Mouse (Mus musculus) myocyte (in vitro differentiated cells): ENCODE data around the gene Pou5f1. TPM values are rescaled to one million over a fixed set of nuclear protein-coding genes. Genes with fewer than 3 reads are reported as not detected.
"Not testable (repeated sequence)": the region's sequence is repeated elsewhere in the genome, so short reads cannot be mapped to it uniquely, and the experiment has no call there.

Experiments used
- H3K27me3 ChIP-seq: one replicate; pipeline ENCODE4 v1.6.1; 2011; ENCODE audit not compliant: control insufficient read depth, insufficient read depth, insufficient read length
- H3K36me3 ChIP-seq: one replicate; pipeline ENCODE4 v1.6.1; 2011; ENCODE audit not compliant: control insufficient read depth, insufficient read depth
- H3K4me2 ChIP-seq: one replicate; pipeline ENCODE4 v1.6.1; 2011; ENCODE audit warnings: low read depth, control low read depth
- H3K4me3 ChIP-seq: one replicate; pipeline ENCODE4 v1.5.1; 2011; ENCODE audit warnings: mild to moderate bottlenecking, control low read depth, moderate library complexity
- H3K79me2 ChIP-seq: one replicate; pipeline ENCODE4 v1.6.1; 2011; ENCODE audit not compliant: control insufficient read depth, insufficient read depth
- H3ac ChIP-seq: one replicate; pipeline ENCODE4 v1.6.1; 2011; ENCODE audit not compliant: control insufficient read depth, insufficient read length
- CEBPB ChIP-seq: IDR thresholded peaks from 2 replicates; pipeline ENCODE4 v1.6.1; 2011; ENCODE audit warnings: mild to moderate bottlenecking, moderate library complexity; ENCODE audit not compliant: poor library complexity, insufficient read depth, severe bottlenecking
- MAX ChIP-seq: IDR thresholded peaks from one replicate; pipeline ENCODE4 v1.6.1; 2011; ENCODE audit warnings: low read depth, mild to moderate bottlenecking, control low read depth
- MYOG ChIP-seq, 3 experiments: IDR thresholded peaks; one replicate each; pipeline ENCODE4 v1.6.1; 2011; ENCODE audit warnings: control low read depth in 2 of 3, low read depth in 2 of 3, mild to moderate bottlenecking in 2 of 3; ENCODE audit not compliant: insufficient read length in 2 of 3, control insufficient read depth in 1 of 3, insufficient read depth in 1 of 3
- POLR2A ChIP-seq: IDR thresholded peaks from one replicate; pipeline ENCODE4 v1.6.1; 2011; ENCODE audit warnings: low read depth, mild to moderate bottlenecking, control low read depth, moderate library complexity; ENCODE audit not compliant: insufficient read length
- POLR2AphosphoS2 ChIP-seq: IDR thresholded peaks from one replicate; pipeline ENCODE4 v1.6.1; 2011; ENCODE audit warnings: low read depth, control low read depth; ENCODE audit not compliant: insufficient read length
- REST ChIP-seq: IDR thresholded peaks from one replicate; pipeline ENCODE4 v1.6.1; 2011; ENCODE audit warnings: mild to moderate bottlenecking, control low read depth, moderate library complexity; ENCODE audit not compliant: insufficient read depth, insufficient read length
- SRF ChIP-seq: IDR thresholded peaks from one replicate; pipeline ENCODE4 v1.6.1; 2011; ENCODE audit warnings: low read depth; ENCODE audit not compliant: control insufficient read depth, insufficient read length
- TCF12 ChIP-seq: IDR thresholded peaks from one replicate; pipeline ENCODE4 v1.6.1; 2011; ENCODE audit warnings: mild to moderate bottlenecking, control low read depth; ENCODE audit not compliant: poor library complexity, insufficient read depth, severe bottlenecking
- TCF3 ChIP-seq: IDR thresholded peaks from one replicate; pipeline ENCODE4 v1.6.1; 2011; ENCODE audit warnings: low read depth, control low read depth; ENCODE audit not compliant: insufficient read length
- polyA plus RNA-seq: library from polyadenylated mRNA; unstranded; fragments of >200 nt; fragmentation: generic; extraction: Trizol; gene quantifications from one replicate; pipeline ENCODE4 v1.2.1, GENCODE M21; 2012; ENCODE audit warnings: missing spikeins

The Pou5f1 gene
- polyA plus RNA-seq, result not detected

DNA sequence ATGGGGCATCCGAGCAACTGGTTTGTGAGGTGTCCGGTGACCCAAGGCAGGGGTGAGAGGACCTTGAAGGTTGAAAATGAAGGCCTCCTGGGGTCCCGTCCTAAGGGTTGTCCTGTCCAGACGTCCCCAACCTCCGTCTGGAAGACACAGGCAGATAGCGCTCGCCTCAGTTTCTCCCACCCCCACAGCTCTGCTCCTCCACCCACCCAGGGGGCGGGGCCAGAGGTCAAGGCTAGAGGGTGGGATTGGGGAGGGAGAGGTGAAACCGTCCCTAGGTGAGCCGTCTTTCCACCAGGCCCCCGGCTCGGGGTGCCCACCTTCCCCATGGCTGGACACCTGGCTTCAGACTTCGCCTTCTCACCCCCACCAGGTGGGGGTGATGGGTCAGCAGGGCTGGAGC, at the start of gene Pou5f1:
TSS of gene Pou5f1 (plus strand) at position 243 of the 400 bp plus-strand sequence.
- Histone ChIP-seq H3K27me3 (peaks cover 7% of the 10 kb centered on the region), H3K4me2 (no peak within 1 kb of the TSS), H3ac (no peak within 1 kb of the TSS), H3K79me2 (no peaks in the 10 kb centered on the region), H3K4me3 (no peak within 1 kb of the TSS), H3K36me3 (no peaks in the 10 kb centered on the region)
- TF ChIP-seq TCF3, result no peak
- no peak for TF ChIP-seq SRF
- no peak for TF ChIP-seq TCF12
- no peak for TF ChIP-seq POLR2AphosphoS2

DNA sequence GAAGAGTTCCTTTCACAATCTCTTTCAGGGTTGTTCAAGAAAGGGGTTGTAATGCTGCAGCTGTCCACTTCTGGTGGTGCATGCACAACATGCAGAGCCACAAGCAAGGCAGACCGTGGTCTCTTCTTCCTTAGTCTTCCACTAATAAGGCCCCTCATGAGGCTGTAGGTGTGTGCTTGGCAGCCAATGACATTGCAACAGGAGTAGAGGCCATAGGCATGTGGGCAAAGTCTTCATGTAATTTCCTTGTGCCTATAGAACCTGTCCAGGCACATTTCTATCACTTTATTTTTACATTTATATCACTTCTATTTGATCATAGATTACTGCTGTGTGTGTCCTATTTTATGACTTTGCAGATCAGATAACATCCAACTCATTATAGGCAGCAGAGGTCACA, 47.6 kb upstream of the Pou5f1 start:
- H3K79me2 ChIP-seq, H3K4me3 ChIP-seq, H3ac ChIP-seq, H3K36me3 ChIP-seq, H3K27me3 ChIP-seq, H3K4me2 ChIP-seq: not testable (repeated sequence)

DNA sequence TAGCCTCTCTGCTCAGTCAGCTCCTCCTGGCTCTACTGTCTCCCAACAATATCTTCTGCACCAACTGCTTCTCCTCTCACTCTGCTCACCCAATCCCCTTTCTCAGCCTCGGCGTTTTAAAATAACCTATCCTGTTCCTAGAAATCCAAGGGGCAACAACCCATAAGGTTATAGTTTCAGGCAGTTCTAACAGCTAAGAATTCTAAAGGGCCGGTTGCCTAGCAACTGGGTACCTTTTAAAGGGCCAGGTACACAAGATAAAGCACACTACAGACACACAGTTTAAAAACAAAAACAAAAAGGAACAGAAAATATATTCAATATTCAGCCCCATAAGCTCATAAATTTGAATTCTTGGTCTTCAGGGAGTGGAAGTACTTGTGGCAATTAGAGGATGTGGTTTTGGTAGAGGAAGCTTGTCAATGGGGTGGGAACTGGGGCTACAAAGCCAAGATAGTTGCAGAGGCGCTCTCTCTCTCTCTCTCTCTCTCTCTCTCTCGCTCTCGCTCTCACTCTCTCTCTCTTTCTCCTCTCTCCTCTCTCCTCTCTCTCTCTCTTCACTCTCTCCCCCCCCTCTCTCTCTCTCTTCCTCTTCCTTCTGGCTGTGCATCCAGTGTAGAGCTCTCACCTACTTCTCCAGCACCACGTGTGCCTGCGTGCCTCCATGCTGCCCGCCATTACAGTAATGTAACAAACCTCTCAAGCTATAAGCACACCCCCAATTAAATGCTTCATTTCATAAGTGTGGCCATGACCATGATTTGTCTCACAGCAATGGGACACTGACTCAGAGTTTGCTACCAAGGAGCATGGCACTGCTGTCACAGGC, 45.1 kb upstream of the Pou5f1 start:
- H3ac ChIP-seq, H3K79me2 ChIP-seq, H3K27me3 ChIP-seq, H3K4me3 ChIP-seq, H3K36me3 ChIP-seq, H3K4me2 ChIP-seq: not testable (repeated sequence)

DNA sequence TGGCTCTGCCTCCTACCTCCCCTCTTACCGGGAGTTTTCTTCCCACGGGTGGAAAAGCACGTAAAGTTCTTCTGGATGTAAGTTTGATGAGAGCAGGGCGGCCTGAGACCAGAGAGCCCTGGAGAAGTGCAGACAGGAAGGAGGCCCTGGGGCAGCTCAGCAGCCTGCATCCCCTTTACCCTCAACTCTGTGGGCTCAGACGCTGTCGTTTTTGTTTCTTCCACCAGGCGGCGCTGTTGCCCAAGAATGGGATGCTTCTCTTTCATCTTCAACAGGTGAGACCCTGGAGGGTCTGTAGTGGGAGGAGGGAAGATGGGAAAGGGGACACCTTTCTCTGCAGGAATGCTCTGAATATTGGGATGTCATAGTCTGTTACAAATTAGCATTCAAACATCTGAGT, 40.2 kb upstream of the Pou5f1 start:
- not testable (repeated sequence) for H3K79me2 ChIP-seq, H3K4me3 ChIP-seq, H3K4me2 ChIP-seq, H3K36me3 ChIP-seq, H3ac ChIP-seq
- H3K27me3 ChIP-seq, result peaks cover 11% of the 10 kb centered on the region

DNA sequence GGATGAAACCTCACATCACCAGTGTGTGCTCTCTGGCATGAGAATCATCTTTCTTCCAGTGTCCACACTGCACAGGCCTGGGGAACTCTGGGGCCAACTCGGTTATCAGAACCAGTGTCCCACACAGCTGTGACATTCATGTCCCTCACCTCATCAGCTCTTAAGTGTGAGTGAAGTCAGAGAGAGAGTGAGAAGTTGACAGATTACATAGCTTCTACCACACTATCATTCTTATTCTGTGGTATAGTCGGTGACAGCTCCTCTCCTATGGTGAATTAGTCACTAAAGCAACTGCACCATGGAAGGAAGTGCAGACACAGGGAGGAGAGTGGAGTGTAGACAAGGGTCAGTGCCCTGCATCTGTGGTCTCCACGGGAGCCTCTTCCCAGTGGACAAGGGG, 36.9 kb upstream of the Pou5f1 start:
- H3K27me3 ChIP-seq, result peaks cover 16% of the 10 kb centered on the region
- H3ac ChIP-seq, H3K4me2 ChIP-seq: not testable (repeated sequence)

DNA sequence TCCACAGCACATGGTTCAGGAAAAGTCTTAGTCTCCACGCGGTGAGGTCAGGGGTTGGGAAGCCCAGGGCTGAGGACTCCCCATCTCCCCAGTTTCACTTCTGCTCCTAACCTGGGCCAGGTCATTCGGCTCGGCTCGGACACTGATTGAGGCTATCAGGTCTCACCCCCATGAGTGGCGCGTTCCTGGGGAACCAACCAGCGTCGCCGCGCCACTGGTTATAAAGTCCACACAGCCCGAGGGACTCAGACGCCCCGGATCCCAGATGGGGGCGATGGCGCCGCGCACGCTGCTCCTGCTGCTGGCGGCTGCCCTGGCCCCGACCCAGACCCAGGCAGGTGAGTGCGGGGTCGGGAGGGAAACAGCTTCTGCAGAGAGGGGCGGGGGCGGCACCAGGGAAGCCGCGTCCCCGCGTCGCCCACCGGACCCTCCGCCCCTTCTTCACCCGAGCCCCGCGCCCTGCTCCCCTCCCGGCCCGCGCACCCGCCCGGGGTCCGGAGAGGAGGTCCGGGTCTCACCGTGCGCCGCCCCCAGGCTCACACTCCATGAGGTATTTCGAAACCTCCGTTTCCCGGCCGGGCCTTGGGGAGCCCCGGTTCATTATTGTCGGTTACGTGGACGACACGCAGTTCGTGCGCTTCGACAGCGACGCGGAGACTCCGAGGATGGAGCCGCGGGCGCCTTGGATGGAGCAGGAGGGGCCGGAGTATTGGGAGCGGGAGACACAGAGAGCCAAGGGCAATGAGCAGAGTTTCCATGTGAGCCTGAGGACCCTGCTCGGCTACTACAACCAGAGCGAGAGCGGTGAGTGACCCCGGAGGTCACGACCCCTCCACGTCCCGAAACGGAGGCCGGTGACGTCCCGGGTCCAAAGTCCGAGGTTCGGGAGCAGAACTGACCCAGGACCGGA, 35.7 kb upstream of the Pou5f1 start, which contains the start of gene H2-Q10:
TSS of gene H2-Q10 (plus strand) at position 248 of the 910 bp plus-strand sequence.
- Histone ChIP-seq H3K4me2 (peak within 1 kb of the TSS; percentile 24), H3K27me3 (peaks cover 16% of the 10 kb centered on the region), H3ac (no peak within 1 kb of the TSS), H3K36me3 (no peaks in the 10 kb centered on the region), H3K79me2 (no peaks in the 10 kb centered on the region), H3K4me3 (no peak within 1 kb of the TSS)
- TF ChIP-seq TCF3, result no peak
- TF ChIP-seq POLR2A, result no peak
- TF ChIP-seq SRF, result no peak
- no peak for TF ChIP-seq CEBPB
- TF ChIP-seq REST, result no peak

More for the DNA sequence above, 36.9 kb upstream of the Pou5f1 start:
- not testable (repeated sequence) for H3K79me2 ChIP-seq, H3K36me3 ChIP-seq, H3K4me3 ChIP-seq

DNA sequence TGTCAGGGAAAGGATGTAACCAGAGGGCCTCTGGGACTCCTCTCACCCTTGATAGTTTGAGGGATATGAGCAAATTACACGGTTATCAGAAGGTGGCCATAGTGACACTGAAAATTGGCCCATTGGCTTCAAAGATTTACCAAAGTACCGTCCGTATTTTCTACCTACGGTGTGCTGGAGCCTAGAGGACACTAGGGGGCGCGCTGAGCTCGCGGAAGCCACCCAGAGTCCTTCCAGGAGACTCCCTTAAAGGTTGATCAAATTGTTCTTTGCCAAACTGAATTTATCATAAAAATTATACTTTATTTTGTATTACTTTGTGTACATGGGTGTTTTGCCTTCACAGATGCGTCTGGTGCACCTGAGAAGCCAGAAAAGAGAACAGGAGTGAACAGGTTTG, 21.8 kb upstream of the Pou5f1 start:
- Histone ChIP-seq H3K4me3 (no peak overlapping the region), H3K36me3 (no peaks in the 10 kb centered on the region), H3K79me2 (no peaks in the 10 kb centered on the region), H3K4me2 (no peak overlapping the region), H3K27me3 (no peaks in the 10 kb centered on the region), H3ac (no peak overlapping the region)
- TF ChIP-seq CEBPB, result no peak
- no peak for TF ChIP-seq MYOG (IDR thresholded peaks at IDR 0.05; ENCODE audit: control insufficient read depth in 1 of 3, insufficient read depth in 1 of 3, insufficient read length in 2 of 3, low read depth in 2 of 3)
- TF ChIP-seq POLR2AphosphoS2, result no peak
- no peak for TF ChIP-seq MAX
- no peak for TF ChIP-seq REST
